Mouse (Mus musculus) kidney, embryonic 16.5 days (tissue): Measurements from ENCODE around the gene Scamp3. TPM values are rescaled to one million over a fixed set of nuclear protein-coding genes. Genes with fewer than 3 reads are reported as not detected.

Experiments used
- ATAC-seq: fragments of 200-750 bp; cut with Nextera tagmentation; 2 replicates; pipeline ENCODE4 v1.8.0; 2017; ENCODE audit warnings: moderate TSS enrichment; ENCODE audit not compliant: low FRiP score, low TSS enrichment
- H3K27ac ChIP-seq: fragments of 300-500 bp; sonication (generic); 2 replicates; pipeline ENCODE4 v1.5.1; 2014; ENCODE audit warnings: low read length
- H3K27me3 ChIP-seq: fragments of 300-500 bp; sonication (generic); 2 replicates; pipeline ENCODE4 v1.6.1; 2014; ENCODE audit warnings: low read length, control low read depth, mixed read lengths; ENCODE audit not compliant: insufficient read depth
- H3K36me3 ChIP-seq: fragments of 300-500 bp; sonication (generic); 2 replicates; pipeline ENCODE4 v1.6.1; 2014; ENCODE audit warnings: low read length, control low read depth, mixed read lengths; ENCODE audit not compliant: insufficient read depth
- H3K4me1 ChIP-seq: fragments of 300-500 bp; sonication (generic); 2 replicates; pipeline ENCODE4 v1.6.1; 2014; ENCODE audit warnings: low read length, control low read depth, mixed read lengths; ENCODE audit not compliant: insufficient read depth
- H3K4me2 ChIP-seq: fragments of 300-500 bp; sonication (generic); replicated peaks from 2 replicates; pipeline ENCODE4 v1.6.1; 2014; ENCODE audit warnings: low read depth, low read length
- H3K4me3 ChIP-seq: fragments of 300-500 bp; sonication (generic); 2 replicates; pipeline ENCODE4 v1.5.1; 2014; ENCODE audit warnings: mild to moderate bottlenecking, low read length
- H3K9ac ChIP-seq: fragments of 300-500 bp; sonication (generic); replicated peaks from 2 replicates; pipeline ENCODE4 v1.6.1; 2014; ENCODE audit warnings: low read length
- H3K9me3 ChIP-seq: fragments of 300-500 bp; sonication (generic); 2 replicates; pipeline ENCODE4 v1.6.1; 2016; ENCODE audit warnings: low read length, control low read depth
- WGBS: fragments of 180-500 bp; shearing (Covaris S2); extraction: QIAGEN DNeasy Blood & Tissue Kit; methylation state at CpG from one replicate; pipeline ENCODE4 v1.1.7; 2014; 5-methylcytosine and 5-hydroxymethylcytosine counted together
- polyA plus RNA-seq: library from polyadenylated mRNA; unstranded; fragments of >200 nt; fragmentation: Nextera tagmentation; extraction: Ambion mirVana; gene quantifications from 2 replicates; pipeline ENCODE4 v1.2.1, GENCODE M21; 2015

Gene Scamp3
- polyA plus RNA-seq = 140 TPM in 2 replicates

GRCm38 (mm10) chr3:89177242-89178106 lies at the start of gene Scamp3:
Gene Scamp3 (plus strand): TSS chr3:89177473.
- peak; percentile 96 for ATAC-seq
- Histone ChIP-seq H3K27ac (peak within 1 kb of the TSS; percentile 27), H3K4me1 (peaks cover 16% of the 10 kb centered on the region), H3K36me3 (peaks cover 71% of the 10 kb centered on the region), H3K9ac (peak within 1 kb of the TSS; percentile 82), H3K4me3 (peak within 1 kb of the TSS; percentile 73), H3K9me3 (no peaks in the 10 kb centered on the region), H3K27me3 (no peaks in the 10 kb centered on the region), H3K4me2 (peak within 1 kb of the TSS; percentile 69)
- under 1% methylated on average over 43 of the region's 43 CpGs for WGBS

- ATAC-seq = no peak
- no peak overlapping the region for H3K27ac ChIP-seq
- H3K4me3 ChIP-seq = no peak overlapping the region
- H3K9me3 ChIP-seq = no peaks in the 10 kb centered on the region
- H3K36me3 ChIP-seq = no peaks in the 10 kb centered on the region
- 85% methylated on average over 3 of the region's 3 CpGs for WGBS
- peaks cover 3% of the 10 kb centered on the region; the same call in 1 of the 2 replicates for H3K4me1 ChIP-seq
- H3K9ac ChIP-seq = no peak overlapping the region
- H3K4me2 ChIP-seq = no peak overlapping the region
- H3K27me3 ChIP-seq = no peaks in the 10 kb centered on the region
Observed at GRCm38 (mm10) chr3:89129908-89130307, 47.4 kb upstream of the Scamp3 start.

- H3K4me2 ChIP-seq = peak overlapping the region; percentile 69
- no peaks in the 10 kb centered on the region for H3K9me3 ChIP-seq
- H3K27ac ChIP-seq = no peak overlapping the region
- WGBS = 52% methylated on average over 4 of the region's 4 CpGs
- H3K9ac ChIP-seq = peak overlapping the region; percentile 55
- no peaks in the 10 kb centered on the region for H3K36me3 ChIP-seq
- no peaks in the 10 kb centered on the region for H3K27me3 ChIP-seq
- no peak for ATAC-seq
- H3K4me1 ChIP-seq = peaks cover 5% of the 10 kb centered on the region; the same call in 1 of the 2 replicates
- H3K4me3 ChIP-seq = peak overlapping the region; percentile 45
Observed at GRCm38 (mm10) chr3:89131816-89132215, 45.5 kb upstream of the Scamp3 start.

GRCm38 (mm10) chr3:89132285-89133062 lies 44.8 kb upstream of the Scamp3 start:
- H3K27ac ChIP-seq = no peak overlapping the region
- no peak; the same call in 1 of the 2 replicates for ATAC-seq
- 14% methylated on average over 30 of the region's 30 CpGs for WGBS

GRCm38 (mm10) chr3:89133063-89133450 lies 44.2 kb upstream of the Scamp3 start:
- Histone ChIP-seq H3K9ac (no peak overlapping the region), H3K4me3 (no peak overlapping the region), H3K27ac (no peak overlapping the region), H3K27me3 (no peaks in the 10 kb centered on the region), H3K4me2 (no peak overlapping the region), H3K9me3 (no peaks in the 10 kb centered on the region), H3K4me1 (peaks cover 5% of the 10 kb centered on the region; the same call in 1 of the 2 replicates), H3K36me3 (no peaks in the 10 kb centered on the region)
- no peak for ATAC-seq
- 79% methylated on average over 7 of the region's 7 CpGs for WGBS

More at GRCm38 (mm10) chr3:89132285-89133062, 44.8 kb upstream of the Scamp3 start:
- Histone ChIP-seq H3K36me3 (no peaks in the 10 kb centered on the region), H3K4me2 (peak overlapping the region; percentile 69), H3K9me3 (no peaks in the 10 kb centered on the region), H3K4me1 (peaks cover 5% of the 10 kb centered on the region; the same call in 1 of the 2 replicates), H3K4me3 (peak overlapping the region; percentile 45), H3K9ac (peak overlapping the region; percentile 55), H3K27me3 (no peaks in the 10 kb centered on the region)

- Histone ChIP-seq H3K4me2 (no peak overlapping the region), H3K27me3 (no peaks in the 10 kb centered on the region), H3K27ac (no peak overlapping the region), H3K36me3 (no peaks in the 10 kb centered on the region), H3K9ac (no peak overlapping the region), H3K4me3 (no peak overlapping the region), H3K4me1 (peaks cover 5% of the 10 kb centered on the region; the same call in 1 of the 2 replicates), H3K9me3 (no peaks in the 10 kb centered on the region)
- WGBS = 84% methylated on average over 1 of the region's 1 CpGs
- ATAC-seq = no peak
Observed at GRCm38 (mm10) chr3:89133752-89134151, 43.5 kb upstream of the Scamp3 start.

- no peak for ATAC-seq
- Histone ChIP-seq H3K27ac (0 out of 2 replicates have a peak within 1 kb of the TSS, but pooled peaks have one; percentile 20), H3K9me3 (no peaks in the 10 kb centered on the region), H3K36me3 (no peaks in the 10 kb centered on the region), H3K4me1 (peaks cover 5% of the 10 kb centered on the region; the same call in 1 of the 2 replicates), H3K9ac (no peak within 1 kb of the TSS; the same call in 1 of the 2 replicates), H3K27me3 (no peaks in the 10 kb centered on the region), H3K4me2 (0 out of 2 replicates have a peak within 1 kb of the TSS, but pooled peaks have one; percentile 5), H3K4me3 (no peak within 1 kb of the TSS)
- WGBS = 57% methylated on average over 3 of the region's 3 CpGs
Observed at GRCm38 (mm10) chr3:89135958-89136357, 41.3 kb upstream of the Scamp3 start, which contains the start of gene Pklr. Gene Pklr (plus strand): TSS chr3:89136142.

- H3K27me3 ChIP-seq = no peaks in the 10 kb centered on the region
- H3K36me3 ChIP-seq = no peaks in the 10 kb centered on the region
- ATAC-seq = peak; percentile 95
- H3K4me2 ChIP-seq = 0 out of 2 replicates have a peak overlapping the region, but pooled peaks have one; percentile 5
- no peak overlapping the region for H3K4me3 ChIP-seq
- no peaks in the 10 kb centered on the region for H3K9me3 ChIP-seq
- H3K9ac ChIP-seq = no peak overlapping the region; the same call in 1 of the 2 replicates
- H3K4me1 ChIP-seq = peaks cover 5% of the 10 kb centered on the region; the same call in 1 of the 2 replicates
- WGBS = 32% methylated on average over 9 of the region's 9 CpGs
- 0 out of 2 replicates have a peak overlapping the region, but pooled peaks have one; percentile 20 for H3K27ac ChIP-seq
Observed at GRCm38 (mm10) chr3:89136365-89136764, 40.9 kb upstream of the Scamp3 start.

- 71% methylated on average over 10 of the region's 10 CpGs for WGBS
- ATAC-seq = no peak
- Histone ChIP-seq H3K36me3 (no peaks in the 10 kb centered on the region), H3K9me3 (no peaks in the 10 kb centered on the region), H3K27me3 (peaks cover 8% of the 10 kb centered on the region; the same call in 1 of the 2 replicates), H3K9ac (no peak overlapping the region), H3K4me1 (peaks cover 9% of the 10 kb centered on the region), H3K4me2 (no peak overlapping the region), H3K27ac (no peak overlapping the region), H3K4me3 (no peak overlapping the region)
Observed at GRCm38 (mm10) chr3:89144821-89145220, 32.5 kb upstream of the Scamp3 start.
